Mouse (Mus musculus) megakaryocyte, embryonic 14.5 days (primary cell): ENCODE results near the gene Mrgpre.

ENCODE experiments used
- FLI1 ChIP-seq: IDR thresholded peaks from 2 replicates; pipeline ENCODE4 v1.6.1; 2012; ENCODE audit warnings: low read length, inconsistent platforms, mixed read lengths
- GATA1 ChIP-seq: IDR thresholded peaks from 3 replicates; pipeline ENCODE4 v1.6.1; 2012; ENCODE audit warnings: mixed read lengths, low read length, inconsistent platforms, borderline replicate concordance

DNA sequence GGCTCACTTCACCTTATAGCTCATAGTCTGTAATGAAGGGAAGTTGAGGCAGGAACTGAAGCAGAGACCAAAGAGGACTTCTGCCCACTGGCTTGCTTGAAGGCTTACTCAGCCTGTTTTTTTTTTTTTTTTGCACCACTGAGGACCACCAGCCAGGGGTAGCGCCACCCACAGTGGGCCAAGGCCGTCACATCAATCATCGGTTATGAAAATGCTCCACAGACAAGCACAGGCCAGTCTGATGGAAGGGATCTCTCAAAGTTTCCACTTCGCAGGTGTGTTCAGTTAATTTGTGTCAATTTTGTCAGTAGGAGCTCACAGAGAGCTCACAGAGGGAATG is 38.9 kb upstream of the Mrgpre start:
- TF ChIP-seq GATA1 = no peak
- TF ChIP-seq FLI1 = no peak
